Mouse (Mus musculus) neural tube, embryonic 13.5 days (tissue): ENCODE results near the gene Snx1. TPM values are rescaled to one million over a fixed set of nuclear protein-coding genes. Genes with fewer than 3 reads are reported as not detected.

ENCODE experiments used
- ATAC-seq: fragments of 200-750 bp; cut with Nextera tagmentation; 2 replicates; pipeline ENCODE4 v1.8.0; 2017; ENCODE audit warnings: low read depth, mild to moderate bottlenecking, moderate TSS enrichment, moderate library complexity
- H3K27ac ChIP-seq: fragments of 300-500 bp; sonication (generic); replicated peaks from 2 replicates; pipeline ENCODE4 v1.5.1; 2015; ENCODE audit warnings: moderate library complexity, mild to moderate bottlenecking, inconsistent platforms
- H3K27me3 ChIP-seq: fragments of 300-500 bp; sonication (generic); 2 replicates; pipeline ENCODE4 v1.6.1; 2015; ENCODE audit warnings: mild to moderate bottlenecking, inconsistent platforms
- H3K36me3 ChIP-seq: fragments of 300-500 bp; sonication (generic); 2 replicates; pipeline ENCODE4 v1.6.1; 2015; ENCODE audit warnings: mild to moderate bottlenecking, inconsistent platforms
- H3K4me1 ChIP-seq: fragments of 300-500 bp; sonication (generic); replicated peaks from 2 replicates; pipeline ENCODE4 v1.6.1; 2015; ENCODE audit warnings: inconsistent platforms
- H3K4me2 ChIP-seq: fragments of 300-500 bp; sonication (generic); 2 replicates; pipeline ENCODE4 v1.6.1; 2015; ENCODE audit warnings: inconsistent platforms, mild to moderate bottlenecking, moderate library complexity
- H3K4me3 ChIP-seq: fragments of 300-500 bp; sonication (generic); 2 replicates; pipeline ENCODE4 v1.5.1; 2015; ENCODE audit warnings: mild to moderate bottlenecking, inconsistent platforms
- H3K9ac ChIP-seq: fragments of 300-500 bp; sonication (generic); 2 replicates; pipeline ENCODE4 v1.6.1; 2015; ENCODE audit warnings: moderate library complexity, mild to moderate bottlenecking, inconsistent platforms
- H3K9me3 ChIP-seq: fragments of 300-500 bp; sonication (generic); 2 replicates; pipeline ENCODE4 v1.6.1; 2016; ENCODE audit warnings: inconsistent platforms
- WGBS: fragments of 180-500 bp; shearing (Covaris S2); methylation state at CpG from one replicate; pipeline ENCODE4 v1.1.7; 2015; 5-methylcytosine and 5-hydroxymethylcytosine counted together
- polyA plus RNA-seq: library from polyadenylated mRNA; unstranded; fragments of >200 nt; fragmentation: Nextera tagmentation; extraction: Ambion mirVana; gene quantifications from 2 replicates; pipeline ENCODE4 v1.2.1, GENCODE M21; 2015

The Snx1 gene
- polyA plus RNA-seq, 1 experiment from 2014 or later: 83.5 TPM

GRCm38 (mm10) chr9:66125543-66126455 is 588 bp downstream of the Snx1 start:
- no peaks in the 10 kb centered on the region for H3K27me3 ChIP-seq
- no peak overlapping the region for H3K9ac ChIP-seq
- ATAC-seq: no peak
- peaks cover 54% of the 10 kb centered on the region for H3K4me1 ChIP-seq
- H3K4me3 ChIP-seq: peak overlapping the region; percentile 66
- peak overlapping the region; percentile 82 for H3K4me2 ChIP-seq
- peak overlapping the region; percentile 94 for H3K27ac ChIP-seq
- 59% methylated on average over 12 of the region's 12 CpGs for WGBS
- 0 out of 2 replicates have a peak, but pooled peaks cover 2% of the 10 kb centered on the region for H3K36me3 ChIP-seq
- H3K9me3 ChIP-seq: no peaks in the 10 kb centered on the region

DNA sequence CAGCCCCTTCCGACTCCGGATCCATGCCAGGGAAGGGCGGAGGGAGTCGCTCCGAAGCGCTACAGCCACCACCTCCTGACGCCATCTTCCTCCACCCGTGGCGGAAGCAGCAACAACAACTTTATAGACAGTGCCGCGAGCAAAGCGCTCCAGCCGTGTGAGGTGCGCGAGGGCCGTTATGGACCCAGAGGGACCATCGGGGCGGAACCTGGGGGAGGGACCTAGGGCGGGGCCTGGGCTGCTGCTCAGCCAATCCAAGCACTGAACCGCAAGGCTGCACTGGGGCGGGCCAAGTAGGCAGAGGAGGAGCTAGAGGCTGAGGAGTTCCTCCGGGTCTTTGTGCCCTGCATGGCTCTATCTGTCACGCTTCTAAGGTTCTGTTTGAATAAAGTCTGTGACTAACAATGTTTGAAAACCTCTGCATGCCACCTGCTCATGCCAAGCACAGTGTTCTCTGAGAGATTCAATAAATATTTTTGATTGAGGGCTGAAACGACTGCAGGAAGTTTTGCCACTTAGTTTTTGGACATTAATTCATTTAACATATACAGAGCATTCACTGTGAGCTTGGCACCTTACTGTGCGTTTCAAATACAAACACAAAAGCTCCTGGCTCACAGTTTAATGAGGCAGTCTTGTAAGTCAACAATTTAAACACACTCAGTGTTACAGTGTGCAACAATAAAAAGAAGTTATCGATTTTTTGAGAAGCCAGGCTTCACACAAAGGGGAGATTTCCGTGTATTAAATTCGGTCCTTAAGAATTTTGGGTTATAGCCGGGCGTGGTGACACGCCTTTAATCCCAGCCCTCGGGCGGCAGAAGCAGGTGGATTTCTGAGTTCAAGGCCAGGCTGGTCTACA is 1.5 kb downstream of the Snx1 start:
- H3K9ac ChIP-seq: peak overlapping the region; percentile 94
- peak; percentile 98 for ATAC-seq
- H3K4me3 ChIP-seq: peak overlapping the region; percentile 65
- 7% methylated on average over 33 of the region's 33 CpGs for WGBS
- H3K9me3 ChIP-seq: no peaks in the 10 kb centered on the region
- no peaks in the 10 kb centered on the region for H3K27me3 ChIP-seq
- peak overlapping the region; percentile 94 for H3K27ac ChIP-seq
- H3K4me2 ChIP-seq: peak overlapping the region; percentile 82
- H3K4me1 ChIP-seq: peaks cover 61% of the 10 kb centered on the region
- no peaks in the 10 kb centered on the region for H3K36me3 ChIP-seq

DNA sequence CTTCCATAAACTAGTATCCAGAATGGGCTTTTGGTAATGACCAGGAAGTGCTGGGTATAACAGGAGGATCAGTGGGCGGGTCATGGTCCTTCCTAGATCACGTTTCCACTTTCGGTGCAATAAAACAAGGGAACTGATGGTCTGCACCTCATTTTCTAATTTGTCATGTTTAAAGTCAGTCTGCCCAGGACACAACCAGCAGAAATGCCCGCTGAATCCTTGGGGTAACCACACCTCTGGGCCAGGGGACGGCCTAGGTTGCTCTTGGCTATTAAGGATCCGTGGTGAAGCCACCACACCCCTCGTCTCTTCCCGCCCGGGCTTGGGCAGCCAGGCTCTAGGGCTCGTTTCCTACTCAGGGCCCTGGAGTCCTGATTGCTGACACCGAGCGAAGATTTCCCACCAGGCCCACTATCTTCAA is 2.3 kb downstream of the Snx1 start:
- under 1% methylated on average over 12 of the region's 12 CpGs for WGBS
- ATAC-seq: peak; percentile 41
- H3K4me1 ChIP-seq: peaks cover 61% of the 10 kb centered on the region
- no peaks in the 10 kb centered on the region for H3K36me3 ChIP-seq
- H3K27ac ChIP-seq: peak overlapping the region; percentile 94
- peak overlapping the region; percentile 94 for H3K9ac ChIP-seq
- H3K4me3 ChIP-seq: peak overlapping the region; percentile 65
- H3K27me3 ChIP-seq: no peaks in the 10 kb centered on the region
- peak overlapping the region; percentile 82 for H3K4me2 ChIP-seq
- H3K9me3 ChIP-seq: no peaks in the 10 kb centered on the region

DNA sequence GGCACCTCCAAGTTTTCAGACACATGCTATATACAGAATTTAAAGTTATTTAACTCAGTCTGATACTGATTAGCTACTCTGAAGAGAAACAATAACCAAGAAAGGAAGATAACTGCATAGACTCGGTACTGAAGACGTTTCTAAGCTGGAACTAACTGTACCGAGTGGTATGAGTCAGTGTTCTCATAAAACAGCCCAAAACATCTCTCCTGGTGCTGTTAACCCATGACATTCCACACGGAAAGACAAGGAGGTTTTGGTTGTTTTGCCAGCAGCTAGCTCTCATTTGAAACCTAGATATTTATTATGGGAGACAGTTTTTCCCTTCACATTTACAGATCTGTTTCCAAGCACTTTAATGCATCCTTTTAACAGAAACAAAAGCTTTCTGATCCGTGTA is 2.7 kb downstream of the Snx1 start:
- WGBS: 8% methylated on average over 5 of the region's 5 CpGs
- no peaks in the 10 kb centered on the region for H3K9me3 ChIP-seq

GRCm38 (mm10) chr9:66121421-66121820 is 5.0 kb downstream of the Snx1 start:
- H3K27me3 ChIP-seq: no peaks in the 10 kb centered on the region
- H3K4me2 ChIP-seq: no peak overlapping the region
- H3K9ac ChIP-seq: no peak overlapping the region
- peaks cover 54% of the 10 kb centered on the region for H3K4me1 ChIP-seq
- ATAC-seq: no peak
- no peak overlapping the region for H3K4me3 ChIP-seq
- no peaks in the 10 kb centered on the region for H3K9me3 ChIP-seq
- H3K36me3 ChIP-seq: peaks cover 4% of the 10 kb centered on the region; the same call in 1 of the 2 replicates
- H3K27ac ChIP-seq: peak overlapping the region; percentile 49; the same call in 1 of the 2 replicates

More for the DNA sequence above, 2.7 kb downstream of the Snx1 start:
- Histone ChIP-seq H3K27me3 (no peaks in the 10 kb centered on the region), H3K4me3 (peak overlapping the region; percentile 65), H3K36me3 (no peaks in the 10 kb centered on the region), H3K9ac (peak overlapping the region; percentile 94), H3K4me2 (peak overlapping the region; percentile 82), H3K4me1 (peaks cover 61% of the 10 kb centered on the region), H3K27ac (peak overlapping the region; percentile 94)
- ATAC-seq: no peak

GRCm38 (mm10) chr9:66120945-66121344 is 5.4 kb downstream of the Snx1 start:
- peak overlapping the region; percentile 49; the same call in 1 of the 2 replicates for H3K27ac ChIP-seq
- 69% methylated on average over 3 of the region's 3 CpGs for WGBS

DNA sequence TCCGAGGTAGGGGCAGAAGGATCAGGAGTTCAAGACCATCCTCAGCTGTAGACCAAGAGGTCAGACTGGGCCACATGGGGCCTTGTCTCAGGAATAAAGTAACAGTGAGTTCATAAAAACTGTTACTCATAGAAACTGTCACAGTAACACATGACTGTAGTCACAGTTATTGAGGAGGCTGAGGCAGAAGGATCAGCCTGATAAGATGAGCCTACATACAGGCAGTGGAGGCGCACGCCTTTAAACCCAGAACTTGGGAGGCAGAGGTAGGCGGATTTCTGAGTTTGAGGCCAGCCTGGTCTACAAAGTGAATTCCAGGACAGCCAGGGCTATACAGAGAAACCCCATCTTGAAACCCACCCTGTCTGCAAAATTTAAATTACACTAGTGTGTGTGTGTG is 6.3 kb downstream of the Snx1 start:
- H3K36me3 ChIP-seq: peaks cover 10% of the 10 kb centered on the region; the same call in 1 of the 2 replicates
- no peaks in the 10 kb centered on the region for H3K27me3 ChIP-seq
- H3K9ac ChIP-seq: no peak overlapping the region
- no peak overlapping the region for H3K4me3 ChIP-seq
- H3K4me2 ChIP-seq: no peak overlapping the region
- H3K4me1 ChIP-seq: peaks cover 43% of the 10 kb centered on the region
- WGBS: 97% methylated on average over 4 of the region's 4 CpGs
- H3K9me3 ChIP-seq: no peaks in the 10 kb centered on the region
- H3K27ac ChIP-seq: no peak overlapping the region
- ATAC-seq: no peak

More at GRCm38 (mm10) chr9:66120945-66121344, 5.4 kb downstream of the Snx1 start:
- Histone ChIP-seq H3K4me3 (no peak overlapping the region), H3K36me3 (peaks cover 4% of the 10 kb centered on the region; the same call in 1 of the 2 replicates), H3K9me3 (no peaks in the 10 kb centered on the region), H3K9ac (no peak overlapping the region), H3K27me3 (no peaks in the 10 kb centered on the region), H3K4me1 (peaks cover 52% of the 10 kb centered on the region), H3K4me2 (no peak overlapping the region)
- ATAC-seq: no peak

- WGBS: 97% methylated on average over 2 of the region's 2 CpGs
- ATAC-seq: no peak
Measured at GRCm38 (mm10) chr9:66119498-66119897, 6.9 kb downstream of the Snx1 start.

GRCm38 (mm10) chr9:66116890-66117289 is 9.5 kb downstream of the Snx1 start:
- 57% methylated on average over 8 of the region's 8 CpGs for WGBS
- Histone ChIP-seq H3K36me3 (peaks cover 27% of the 10 kb centered on the region), H3K4me2 (no peak overlapping the region), H3K27me3 (no peaks in the 10 kb centered on the region), H3K4me1 (peaks cover 23% of the 10 kb centered on the region), H3K9me3 (no peaks in the 10 kb centered on the region), H3K9ac (no peak overlapping the region), H3K4me3 (no peak overlapping the region), H3K27ac (peak overlapping the region; percentile 61)
- no peak for ATAC-seq

More at GRCm38 (mm10) chr9:66119498-66119897, 6.9 kb downstream of the Snx1 start:
- Histone ChIP-seq H3K9ac (no peak overlapping the region), H3K4me2 (no peak overlapping the region), H3K27me3 (no peaks in the 10 kb centered on the region), H3K4me1 (peaks cover 42% of the 10 kb centered on the region), H3K4me3 (no peak overlapping the region), H3K36me3 (peaks cover 14% of the 10 kb centered on the region), H3K9me3 (no peaks in the 10 kb centered on the region), H3K27ac (no peak overlapping the region)

GRCm38 (mm10) chr9:66114341-66114740 is 12.0 kb downstream of the Snx1 start:
- peaks cover 36% of the 10 kb centered on the region for H3K36me3 ChIP-seq
- ATAC-seq: no peak
- 92% methylated on average over 3 of the region's 3 CpGs for WGBS
- no peaks in the 10 kb centered on the region for H3K9me3 ChIP-seq
- no peaks in the 10 kb centered on the region for H3K27me3 ChIP-seq
- H3K4me3 ChIP-seq: no peak overlapping the region
- H3K9ac ChIP-seq: no peak overlapping the region
- H3K27ac ChIP-seq: no peak overlapping the region
- H3K4me1 ChIP-seq: peaks cover 20% of the 10 kb centered on the region
- no peak overlapping the region for H3K4me2 ChIP-seq

DNA sequence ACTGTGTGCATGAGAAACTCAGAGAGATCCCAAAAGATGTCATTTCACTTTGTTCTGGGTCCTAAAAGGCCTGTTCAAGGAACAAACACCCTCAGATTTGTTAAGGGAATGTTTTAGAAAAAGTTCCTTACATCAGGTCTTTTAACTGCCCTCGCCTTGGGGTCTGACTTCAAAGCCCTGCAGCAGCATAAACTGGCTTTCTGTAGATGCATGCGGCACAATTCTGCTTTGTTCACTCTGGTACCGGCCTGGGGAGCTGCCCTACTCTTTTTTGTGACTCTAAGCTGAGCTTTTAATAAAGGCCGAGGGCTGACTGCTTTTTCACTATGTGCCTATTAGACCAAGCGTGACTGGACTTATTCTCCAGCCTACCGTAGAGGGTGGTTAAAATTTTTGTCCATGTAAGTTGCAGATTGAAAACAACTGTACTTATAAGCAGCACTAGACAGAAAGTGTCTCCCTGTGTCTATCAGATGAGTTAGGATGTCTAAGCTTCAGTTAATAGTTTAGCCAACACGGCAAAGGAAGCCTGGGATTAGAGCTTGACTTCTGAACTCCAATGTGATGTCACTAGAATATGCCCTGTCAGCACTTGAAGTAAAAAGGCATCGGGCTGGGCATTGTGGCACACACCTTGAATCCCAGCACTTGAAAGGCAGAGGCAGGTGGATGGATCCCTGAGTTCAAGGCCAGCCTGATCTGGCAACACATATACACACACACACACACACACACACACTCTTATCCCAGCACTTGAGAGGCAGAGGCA is 15.6 kb downstream of the Snx1 start:
- no peak overlapping the region for H3K9ac ChIP-seq
- H3K27ac ChIP-seq: 0 out of 2 replicates have a peak overlapping the region, but pooled peaks have one; percentile 25
- H3K27me3 ChIP-seq: no peaks in the 10 kb centered on the region
- H3K4me2 ChIP-seq: no peak overlapping the region
- WGBS: 28% methylated on average over 8 of the region's 8 CpGs
- peaks cover 66% of the 10 kb centered on the region for H3K36me3 ChIP-seq
- no peaks in the 10 kb centered on the region for H3K9me3 ChIP-seq
- ATAC-seq: no peak
- no peak overlapping the region for H3K4me3 ChIP-seq
- H3K4me1 ChIP-seq: peaks cover 14% of the 10 kb centered on the region
